Mouse (Mus musculus) granulocyte monocyte progenitor cell, adult 5-6 weeks (primary cell): ENCODE results near the gene Bcar3. TPM values are rescaled to one million over a fixed set of nuclear protein-coding genes. Genes with fewer than 3 reads are reported as not detected.
"Not testable (repeated sequence)": the region's sequence is repeated elsewhere in the genome, so short reads cannot be mapped to it uniquely, and the experiment has no call there.

ENCODE experiments used
- ATAC-seq: replicated peaks from 2 replicates; pipeline ENCODE4 v1.8.0; 2016; ENCODE audit warnings: mild to moderate bottlenecking, moderate TSS enrichment, inconsistent platforms; ENCODE audit not compliant: poor library complexity, severe bottlenecking
- total RNA-seq, 2 experiments: library from RNA; stranded (forward) in 1 of 2; stranded (reverse) in 1 of 2; fragments of 200-712, 200-1000 nt in 1 of 2; fragments of >200 nt in 1 of 2; fragmentation: Nextera tagmentation in 1 of 2; gene quantifications; 2 replicates each; pipeline ENCODE4 v1.2.3; 2014 to 2017

Bcar3 gene
- total RNA-seq, 2 experiments from 2014 or later: 0.77 TPM; not detected in 1

GRCm38 (mm10) chr3:122376412-122376831 is 82.5 kb downstream of the Bcar3 start:
- no peak for ATAC-seq

GRCm38 (mm10) chr3:122376841-122377464 is 83.0 kb downstream of the Bcar3 start:
- ATAC-seq: no peak

- peak; percentile 81 for ATAC-seq
These were observed 84.7 kb downstream of the Bcar3 start for GRCm38 (mm10) chr3:122378634-122379033.

GRCm38 (mm10) chr3:122380776-122381175 is 86.8 kb downstream of the Bcar3 start:
- ATAC-seq: no peak

GRCm38 (mm10) chr3:122381591-122381990 is 87.7 kb downstream of the Bcar3 start:
- ATAC-seq: no peak

GRCm38 (mm10) chr3:122386444-122386843 is 92.5 kb downstream of the Bcar3 start:
- ATAC-seq: no peak

GRCm38 (mm10) chr3:122387771-122388170 is 93.8 kb downstream of the Bcar3 start:
- ATAC-seq: no peak

- ATAC-seq: no peak
These were observed 96.0 kb downstream of the Bcar3 start for GRCm38 (mm10) chr3:122389972-122390371.

GRCm38 (mm10) chr3:122391098-122391497 is 97.2 kb downstream of the Bcar3 start:
- 0 out of 2 replicates have a peak, but pooled peaks have one; percentile 44 for ATAC-seq

GRCm38 (mm10) chr3:122391816-122392215 is 97.9 kb downstream of the Bcar3 start:
- peak; percentile 59 for ATAC-seq

GRCm38 (mm10) chr3:122393411-122393810 is 99.5 kb downstream of the Bcar3 start:
- not testable (repeated sequence) for ATAC-seq

GRCm38 (mm10) chr3:122393836-122394374 is 100.0 kb downstream of the Bcar3 start:
- ATAC-seq: peak; percentile 25; the same call in 1 of the 2 replicates

GRCm38 (mm10) chr3:122396957-122397356 is 103.0 kb downstream of the Bcar3 start:
- no peak for ATAC-seq

- ATAC-seq: no peak
These were observed 103.5 kb downstream of the Bcar3 start for GRCm38 (mm10) chr3:122397401-122397800.

GRCm38 (mm10) chr3:122401011-122401410 is 107.1 kb downstream of the Bcar3 start:
- ATAC-seq: no peak

- no peak for ATAC-seq
These were observed 108.2 kb downstream of the Bcar3 start for GRCm38 (mm10) chr3:122402143-122402542.

- ATAC-seq: no peak
These were observed 110.1 kb downstream of the Bcar3 start for GRCm38 (mm10) chr3:122403860-122404557.

GRCm38 (mm10) chr3:122405203-122405956 is 111.4 kb downstream of the Bcar3 start:
- ATAC-seq: no peak

- no peak for ATAC-seq
These were observed 112.5 kb downstream of the Bcar3 start for GRCm38 (mm10) chr3:122406416-122406815.

- ATAC-seq: no peak
These were observed 113.8 kb downstream of the Bcar3 start for GRCm38 (mm10) chr3:122407757-122408156.
